Mouse (Mus musculus) brown adipose tissue, adult 24 weeks (tissue): ENCODE data around the gene Slc25a34. TPM values are rescaled to one million over a fixed set of nuclear protein-coding genes. Genes with fewer than 3 reads are reported as not detected.

Experiments used
- H3K27ac ChIP-seq: fragments of 200-500 bp; replicated peaks from 2 replicates; pipeline ENCODE4 v1.5.1; 2012; ENCODE audit warnings: low read depth, mild to moderate bottlenecking, low read length
- H3K4me1 ChIP-seq: fragments of 200-500 bp; 2 replicates; pipeline ENCODE4 v1.6.1; 2012; ENCODE audit warnings: low read length, mixed read lengths; ENCODE audit not compliant: control insufficient read depth, insufficient read depth, insufficient read length
- H3K4me3 ChIP-seq: fragments of 200-500 bp; 2 replicates; pipeline ENCODE4 v1.5.1; 2012; ENCODE audit warnings: low read depth, mild to moderate bottlenecking, low read length, moderate library complexity; ENCODE audit not compliant: insufficient read depth
- polyA plus RNA-seq: library from polyadenylated mRNA; stranded (reverse); fragments of >200 nt; gene quantifications from 2 replicates; pipeline ENCODE4 v1.2.4, GENCODE M21; 2012; ENCODE audit not compliant: missing spikeins, insufficient read depth, insufficient read length

The Slc25a34 gene
- polyA plus RNA-seq, 1 experiment, result 12.7 TPM

DNA sequence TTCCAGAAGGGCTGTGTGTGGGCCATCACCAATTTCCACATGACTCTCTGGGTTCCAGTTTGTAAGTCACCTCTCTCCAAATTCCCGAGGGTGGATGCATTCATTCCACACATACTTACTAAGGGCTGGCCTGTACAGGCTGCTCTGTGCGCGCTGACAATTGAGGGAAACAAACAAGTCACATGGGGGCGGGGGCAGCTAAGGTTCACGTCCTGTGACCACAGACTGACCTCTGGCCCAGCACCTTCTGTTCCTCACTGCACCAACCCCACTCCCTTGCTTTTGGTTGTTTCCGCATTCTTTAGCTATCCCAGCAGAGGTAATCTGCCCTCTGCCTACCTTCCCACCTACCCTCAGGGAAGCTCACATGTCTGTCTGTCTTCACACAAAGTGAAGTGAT lies 53.6 kb downstream of the Slc25a34 start:
- peak overlapping the region; percentile 98 for H3K27ac ChIP-seq
- peaks cover 28% of the 10 kb centered on the region for H3K4me1 ChIP-seq

GRCm38 (mm10) chr4:141568966-141569365 lies 54.7 kb downstream of the Slc25a34 start:
- Histone ChIP-seq H3K27ac (peak overlapping the region; percentile 98), H3K4me3 (no peak overlapping the region), H3K4me1 (peaks cover 28% of the 10 kb centered on the region)

More for the DNA sequence above, 53.6 kb downstream of the Slc25a34 start:
- H3K4me3 ChIP-seq, result no peak overlapping the region

Other genes with a start within 250 kb of the Slc25a34 start
- gene Clcnka, start 225.1 kb downstream of the Slc25a34 start, polyA plus RNA-seq, result not detected in 2 replicates
- not detected in 2 replicates for gene Clcnkb, start 207.8 kb downstream of the Slc25a34 start, polyA plus RNA-seq
- gene Hspb7, start 203.0 kb downstream of the Slc25a34 start, polyA plus RNA-seq, result 3.5 and 3.8 TPM in 2 replicates
- not detected in 2 replicates for gene Srarp, start 187.7 kb downstream of the Slc25a34 start, polyA plus RNA-seq
- 5.1 and 7.9 TPM in 2 replicates for gene Zbtb17, start 179.2 kb downstream of the Slc25a34 start, polyA plus RNA-seq
- gene Spen, start 85.2 kb downstream of the Slc25a34 start, polyA plus RNA-seq, result 9.5 and 15.2 TPM in 2 replicates
- gene Fblim1, start 17.7 kb downstream of the Slc25a34 start, polyA plus RNA-seq, result 2.1 and 3.6 TPM in 2 replicates
- 1.1 TPM in 1 of 2 replicates, not detected in the other for gene Tmem82, start 5.2 kb downstream of the Slc25a34 start, polyA plus RNA-seq
- 8.8 and 12.9 TPM in 2 replicates for gene Plekhm2, start 41.1 kb upstream of the Slc25a34 start, polyA plus RNA-seq
- gene Rsc1a1, start 61.8 kb upstream of the Slc25a34 start, polyA plus RNA-seq, result 3.0 TPM in 1 of 2 replicates, not detected in the other
- 9.4 and 12.3 TPM in 2 replicates for gene Ddi2, start 99.6 kb upstream of the Slc25a34 start, polyA plus RNA-seq
- not detected in 2 replicates for gene Agmat, start 122.9 kb upstream of the Slc25a34 start, polyA plus RNA-seq
- 4.7 and 6.4 TPM in 2 replicates for gene Dnajc16, start 167.1 kb upstream of the Slc25a34 start, polyA plus RNA-seq
- 6.1 and 7.7 TPM in 2 replicates for gene Casp9, start 169.8 kb upstream of the Slc25a34 start, polyA plus RNA-seq
- not detected in 2 replicates for gene Cela2a, start 202.3 kb upstream of the Slc25a34 start, polyA plus RNA-seq
- not detected in 2 replicates for gene Ctrc, start 222.5 kb upstream of the Slc25a34 start, polyA plus RNA-seq